Mouse (Mus musculus) brain, embryonic 18.5 days (tissue): ENCODE measurements around the gene Pomt1.

ENCODE experiments used
- DNase-seq: peaks from one replicate; pipeline ENCODE4 v3.0.0-alpha.2; 2012; ENCODE audit warnings: low read depth, low spot score

The Pomt1 gene

GRCm38 (mm10) chr2:32221577-32221976 is 14.8 kb upstream of the Pomt1 start:
- no peak for DNase-seq

- DNase-seq: no peak
Observed at GRCm38 (mm10) chr2:32222057-32222456, 14.3 kb upstream of the Pomt1 start.

GRCm38 (mm10) chr2:32235433-32235832 is 957 bp upstream of the Pomt1 start:
- no peak for DNase-seq

GRCm38 (mm10) chr2:32236760-32237487 is 534 bp downstream of the Pomt1 start:
- no peak for DNase-seq

GRCm38 (mm10) chr2:32237571-32237970 is 1.2 kb downstream of the Pomt1 start:
- no peak for DNase-seq

- DNase-seq: no peak
Observed at GRCm38 (mm10) chr2:32238708-32239435, 2.5 kb downstream of the Pomt1 start.

- no peak for DNase-seq
Observed at GRCm38 (mm10) chr2:32240591-32240990, 4.2 kb downstream of the Pomt1 start.

- DNase-seq: no peak
Observed at GRCm38 (mm10) chr2:32242986-32243385, 6.6 kb downstream of the Pomt1 start.

GRCm38 (mm10) chr2:32246741-32247140 is 10.4 kb downstream of the Pomt1 start:
- DNase-seq: no peak

- no peak for DNase-seq
Observed at GRCm38 (mm10) chr2:32248377-32249361, 12.3 kb downstream of the Pomt1 start.

- no peak for DNase-seq
Observed at GRCm38 (mm10) chr2:32251791-32252527, 15.6 kb downstream of the Pomt1 start.

- no peak for DNase-seq
Observed at GRCm38 (mm10) chr2:32252658-32253057, 16.3 kb downstream of the Pomt1 start.

GRCm38 (mm10) chr2:32253352-32253751 is 17.0 kb downstream of the Pomt1 start:
- no peak for DNase-seq

- no peak for DNase-seq
Observed at GRCm38 (mm10) chr2:32254563-32254962, 18.2 kb downstream of the Pomt1 start.

- no peak for DNase-seq
Observed at GRCm38 (mm10) chr2:32256273-32256672, 19.9 kb downstream of the Pomt1 start.

GRCm38 (mm10) chr2:32258887-32259533 is 22.6 kb downstream of the Pomt1 start:
- DNase-seq: no peak

- peak; percentile 56 for DNase-seq
Observed at GRCm38 (mm10) chr2:32259657-32260417, 23.4 kb downstream of the Pomt1 start, which contains the start of gene Uck1. Gene Uck1 (minus strand): TSS chr2:32260159.

- no peak for DNase-seq
Observed at GRCm38 (mm10) chr2:32260635-32261034, 24.2 kb downstream of the Pomt1 start.

GRCm38 (mm10) chr2:32275823-32276222 is 39.4 kb downstream of the Pomt1 start:
- DNase-seq: no peak

GRCm38 (mm10) chr2:32282289-32282688 is 45.9 kb downstream of the Pomt1 start:
- no peak for DNase-seq
